Mouse (Mus musculus): ENCODE measurements at regions not wholly inside any gene's neighbourhood (a gene's known extent, or its start where the extent isn't known, plus 50 kb on each side); places are given as distances from the start of the nearest gene placed in this dataset.

DNA sequence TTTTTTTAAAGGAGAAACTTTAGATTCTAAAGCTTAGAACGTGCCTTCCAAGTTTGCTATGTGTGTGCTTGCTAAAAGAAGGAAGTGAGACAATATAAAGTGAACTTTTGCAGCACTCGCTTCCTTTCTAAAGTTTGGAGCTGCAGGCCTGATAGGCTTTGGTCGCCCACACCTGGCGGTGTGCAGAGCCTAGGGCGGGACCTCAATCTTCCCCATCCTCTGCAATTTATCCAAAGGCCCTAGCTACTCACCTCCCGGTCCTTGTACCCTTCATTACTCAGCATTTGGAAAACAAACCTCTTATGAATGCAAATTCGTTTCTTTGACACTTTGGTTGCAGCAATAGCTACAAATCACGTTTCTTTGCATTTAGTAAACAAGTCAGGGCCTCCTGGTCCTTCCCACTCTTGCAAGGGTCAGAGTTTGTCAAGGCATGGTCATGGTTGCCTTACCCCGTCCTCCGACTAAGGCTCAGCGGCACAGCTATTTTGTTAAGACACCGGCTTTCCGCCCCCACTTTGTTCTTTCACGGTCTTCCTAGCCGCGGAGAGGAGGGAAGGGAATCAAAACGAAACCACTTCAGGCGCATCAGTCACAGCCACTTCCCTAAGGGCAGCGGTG lies 76.6 kb downstream of the Kcnrg start:
- TF ChIP-seq GATA1 (IDR thresholded peaks at IDR 0.05; ENCODE audit: borderline replicate concordance, low read length) = no peak
- no peak for TF ChIP-seq FLI1 (IDR thresholded peaks at IDR 0.05; ENCODE audit: low read length)

All from megakaryocyte, embryonic 14.5 days (primary cell).